Comparison of ENCODE assay signal across 8 mouse cellular contexts in genomic region chr7:112720143-112720988, GRCm38 (mm10). TPM values are rescaled to one million over a fixed set of nuclear protein-coding genes. Genes with fewer than 3 reads are reported as not detected.
DNase-seq lines count a peak whose midpoint lies in the region; ATAC-seq and TF ChIP-seq lines count a peak whose summit lies in the region.

No protein-coding gene starts in this region.

- no peaks in the 10 kb centered on the region for H3K27me3 ChIP-seq in limb, embryonic 11.5 days (ENCODE audit: control insufficient read depth, insufficient read depth, low read length)
- H3K27me3 ChIP-seq in myocyte (ENCODE audit: control insufficient read depth, insufficient read depth, insufficient read length), result no peaks in the 10 kb centered on the region

- no peaks in the 10 kb centered on the region for H3K36me3 ChIP-seq in limb, embryonic 11.5 days (ENCODE audit: control insufficient read depth, insufficient read depth, low read length)
- H3K36me3 ChIP-seq in myocyte (ENCODE audit: control insufficient read depth, insufficient read depth), result no peaks in the 10 kb centered on the region

- H3K4me3 ChIP-seq in gastrocnemius, adult 2 months, result peak overlapping the region; percentile 46
- H3K4me3 ChIP-seq in limb, embryonic 11.5 days (ENCODE audit: low read depth, low read length), result no peak overlapping the region
- no peak overlapping the region for H3K4me3 ChIP-seq in myocyte

- peak overlapping the region; percentile 40; the same call in 1 of the 2 replicates for H3K27ac ChIP-seq in gastrocnemius, adult 2 months
- H3K27ac ChIP-seq in limb, embryonic 11.5 days (replicated peaks; ENCODE audit: low read depth, low read length), result peak overlapping the region; percentile 59; the same call in 1 of the 2 replicates

- no peaks in the 10 kb centered on the region for H3K9me3 ChIP-seq in limb, embryonic 11.5 days (ENCODE audit: control insufficient read depth, low read length)

- peaks cover 38% of the 10 kb centered on the region for H3K4me1 ChIP-seq in limb, embryonic 11.5 days (ENCODE audit: control insufficient read depth, insufficient read depth, low read length)

- H3ac ChIP-seq in myocyte (ENCODE audit: control insufficient read depth, insufficient read length), result no peak overlapping the region

- no peak for TF ChIP-seq POLR2A in myocyte (IDR thresholded peaks at IDR 0.05; ENCODE audit: insufficient read length, low read depth)

- no peak for TF ChIP-seq CTCF in gastrocnemius, adult 2 months (IDR thresholded peaks at IDR 0.05)

- intact Hi-C loops in gastrocnemius, adult 2 months (cut with DNase I), result no loop called here
- intact Hi-C loops in gastrocnemius, postnatal 36 days (cut with DNase I), result no loop called here

- peaks cover 91% of the 10 kb centered on the region for H3K79me2 ChIP-seq in myocyte (ENCODE audit: control insufficient read depth, insufficient read depth)

- peak overlapping the region; percentile 40 for H3K4me2 ChIP-seq in limb, embryonic 11.5 days (ENCODE audit: low read depth, severe bottlenecking)
- H3K4me2 ChIP-seq in myocyte (ENCODE audit: low read depth), result peak overlapping the region; percentile 96

- peak overlapping the region; percentile 49 for H3K9ac ChIP-seq in limb, embryonic 11.5 days (ENCODE audit: low read length)

- DNase-seq in gastrocnemius, adult 2 months, result peak; percentile 43
- DNase-seq in gastrocnemius, postnatal 36 days, result no peak
- DNase-seq in cerebellum, postnatal 36 days, result peak; percentile 43 to 55
- DNase-seq in frontal cortex, postnatal 36 days (ENCODE audit: low spot score in 2 of 2), result peak; percentile 35 to 54
- peak; percentile 31 for DNase-seq in kidney, adult 18-20 months
- peak; percentile 63 for DNase-seq in limb, embryonic 11.5 days (ENCODE audit: low spot score)
- no peak for DNase-seq in spleen, postnatal 4 days (ENCODE audit: low spot score in 2 of 2)

- WGBS in limb, embryonic 11.5 days, result 2% methylated on average over 23 of the region's 23 CpGs

- ATAC-seq in limb, embryonic 11.5 days (ENCODE audit: insufficient number of reproducible peaks, low FRiP score, low TSS enrichment, low read depth), result peak; percentile 71

TF ChIP-seq in myocyte, 11 proteins besides CTCF, POLR2A, EP300 and RAD21:
- TF ChIP-seq MYOD1 (IDR thresholded peaks at IDR 0.05; ENCODE audit: control insufficient read depth in 1 of 3, insufficient read length in 2 of 3, low read depth in 2 of 3) (peak in 1 of 3 experiments; percentile 5), POLR2AphosphoS2 (IDR thresholded peaks at IDR 0.05; ENCODE audit: insufficient read length, low read depth) (no peak), TCF3 (IDR thresholded peaks at IDR 0.05; ENCODE audit: insufficient read length, low read depth) (no peak), MYOG (IDR thresholded peaks at IDR 0.05; ENCODE audit: control insufficient read depth in 1 of 3, insufficient read depth in 1 of 3, insufficient read length in 2 of 3, low read depth in 2 of 3) (peak in 1 of 3 experiments; percentile 38), USF1 (IDR thresholded peaks at IDR 0.05; ENCODE audit: low read depth) (no peak)

RNA-seq across cellular contexts. Expression of gene Tead1, which starts 41.2 kb away (rescaled TPM):
- total RNA-seq in gastrocnemius, adult 2 months (2021), result 100 to 1,000 TPM; 189 to 260 TPM
- total RNA-seq in gastrocnemius, postnatal 36 days (2021), result 100 to 1,000 TPM; 142 to 162 TPM
- polyA plus RNA-seq in limb, embryonic 11.5 days (2014; fragmentation: Nextera tagmentation; extraction: Ambion mirVana), result 17.8 and 18.3 TPM in 2 replicates
- 18.8 TPM for polyA plus RNA-seq in myocyte (2012; fragmentation: generic; extraction: Trizol)

Comparison
In these comparisons a context has a peak if more than half of its experiments do, and no peak if none do; other contexts are left out.
1. DNase-seq: peak in gastrocnemius, adult 2 months (single experiment), cerebellum, postnatal 36 days (2 of 2), frontal cortex, postnatal 36 days (2 of 2), kidney, adult 18-20 months (single experiment) and limb, embryonic 11.5 days (single experiment); none in gastrocnemius, postnatal 36 days (0 of 2) and spleen, postnatal 4 days (0 of 2).